Mouse (Mus musculus): ENCODE data around the gene 9930111J21Rik2. TPM values are rescaled to one million over a fixed set of nuclear protein-coding genes. Genes with fewer than 3 reads are reported as not detected.
"Not testable (repeated sequence)": the region's sequence is repeated elsewhere in the genome, so short reads cannot be mapped to it uniquely, and the experiment has no call there.

The 9930111J21Rik2 gene
- polyA plus RNA-seq, 1 experiment from 2014 or later = 0.45 TPM

DNA sequence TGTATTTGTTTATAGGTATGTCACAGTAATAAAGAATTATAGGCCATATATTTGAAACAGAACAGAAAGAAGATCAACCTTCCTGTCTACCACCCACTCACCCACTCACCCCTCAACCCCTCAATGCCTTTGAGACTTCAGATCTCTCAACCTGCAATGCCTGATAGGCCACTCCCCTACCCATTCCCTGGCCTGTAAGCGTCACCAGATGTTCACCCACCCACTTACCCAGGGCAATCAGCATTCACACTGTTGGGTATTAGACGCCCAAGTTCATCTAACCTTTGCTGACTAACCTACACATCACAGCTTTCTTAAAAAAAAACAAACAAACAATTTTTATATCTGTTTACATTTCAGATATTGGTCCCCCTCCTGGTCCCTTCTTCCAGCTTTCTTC lies 10.8 kb upstream of the 9930111J21Rik2 start:
- not testable (repeated sequence) for H3K36me3 ChIP-seq (ENCODE audit: control insufficient read depth, insufficient read depth, low read length); H3K4me2 ChIP-seq (ENCODE audit: low read length); H3K27ac ChIP-seq (ENCODE audit: low read depth); H3K9ac ChIP-seq (ENCODE audit: low read length); H3K4me3 ChIP-seq (ENCODE audit: low read depth, low read length); H3K27me3 ChIP-seq (replicated peaks; ENCODE audit: control insufficient read depth, insufficient read depth, low read length); ATAC-seq (replicated peaks; ENCODE audit: low FRiP score, low TSS enrichment, low read depth); H3K9me3 ChIP-seq (ENCODE audit: control insufficient read depth, low read length); DNase-seq (ENCODE audit: low spot score); H3K4me1 ChIP-seq (replicated peaks; ENCODE audit: control insufficient read depth, insufficient read depth, low read length)
- 65% methylated on average over 2 of the region's 2 CpGs for WGBS

DNA sequence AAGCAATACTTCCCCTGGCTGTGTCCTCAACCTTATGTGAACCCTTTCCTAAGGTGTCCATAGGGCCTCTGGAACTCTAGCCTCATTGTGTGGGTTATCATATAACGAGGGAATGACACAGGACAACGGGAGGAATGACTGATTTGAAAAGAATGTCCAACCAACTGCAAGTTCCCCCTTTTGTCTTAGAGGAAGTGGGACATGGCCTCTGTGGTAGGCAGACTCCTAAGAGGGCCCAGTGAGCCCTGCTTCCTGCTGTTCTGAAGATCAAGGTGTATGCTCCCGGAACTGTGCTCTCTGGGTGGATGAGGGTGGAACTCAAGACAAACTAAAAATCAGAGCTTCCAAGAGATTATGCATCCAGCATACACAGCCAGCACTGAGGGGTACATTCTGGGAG lies 9.0 kb upstream of the 9930111J21Rik2 start:
- not testable (repeated sequence) for H3K27me3 ChIP-seq (replicated peaks; ENCODE audit: control insufficient read depth, insufficient read depth, low read length); ATAC-seq (replicated peaks; ENCODE audit: low FRiP score, low TSS enrichment, low read depth); H3K4me3 ChIP-seq (ENCODE audit: low read depth, low read length); H3K27ac ChIP-seq (ENCODE audit: low read depth); DNase-seq (ENCODE audit: low spot score); H3K36me3 ChIP-seq (ENCODE audit: control insufficient read depth, insufficient read depth, low read length); H3K4me2 ChIP-seq (ENCODE audit: low read length); H3K4me1 ChIP-seq (replicated peaks; ENCODE audit: control insufficient read depth, insufficient read depth, low read length); H3K9ac ChIP-seq (ENCODE audit: low read length); H3K9me3 ChIP-seq (ENCODE audit: control insufficient read depth, low read length)
- WGBS = 66% methylated on average over 2 of the region's 3 CpGs

DNA sequence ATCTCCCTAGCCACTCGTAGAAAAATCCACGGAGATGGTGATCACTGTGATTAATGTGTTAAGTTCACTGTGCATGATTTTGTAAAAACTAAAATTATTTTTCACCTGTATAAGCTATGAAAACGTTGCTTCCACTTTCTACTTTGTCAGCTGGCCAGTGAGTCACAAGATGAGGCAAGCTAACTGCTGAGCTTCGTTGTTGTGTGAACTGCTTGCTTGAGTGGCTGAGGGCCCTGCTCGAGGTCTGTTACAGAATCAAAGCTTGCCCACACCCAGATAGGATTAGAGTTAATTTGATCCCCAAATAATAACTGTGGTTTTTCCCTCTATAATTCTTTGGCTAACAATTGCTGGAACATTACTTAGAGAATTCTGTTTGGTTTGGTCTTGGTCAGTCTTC lies 852 bp upstream of the 9930111J21Rik2 start:
- H3K4me2 ChIP-seq (ENCODE audit: low read length); H3K4me3 ChIP-seq (ENCODE audit: low read depth, low read length); H3K9me3 ChIP-seq (ENCODE audit: control insufficient read depth, low read length); H3K27me3 ChIP-seq (replicated peaks; ENCODE audit: control insufficient read depth, insufficient read depth, low read length); H3K27ac ChIP-seq (ENCODE audit: low read depth); H3K9ac ChIP-seq (ENCODE audit: low read length); H3K4me1 ChIP-seq (replicated peaks; ENCODE audit: control insufficient read depth, insufficient read depth, low read length); ATAC-seq (replicated peaks; ENCODE audit: low FRiP score, low TSS enrichment, low read depth); H3K36me3 ChIP-seq (ENCODE audit: control insufficient read depth, insufficient read depth, low read length); DNase-seq (ENCODE audit: low spot score): not testable (repeated sequence)
- no CpG with 5 or more reads among the region's 5 CpGs for WGBS

DNA sequence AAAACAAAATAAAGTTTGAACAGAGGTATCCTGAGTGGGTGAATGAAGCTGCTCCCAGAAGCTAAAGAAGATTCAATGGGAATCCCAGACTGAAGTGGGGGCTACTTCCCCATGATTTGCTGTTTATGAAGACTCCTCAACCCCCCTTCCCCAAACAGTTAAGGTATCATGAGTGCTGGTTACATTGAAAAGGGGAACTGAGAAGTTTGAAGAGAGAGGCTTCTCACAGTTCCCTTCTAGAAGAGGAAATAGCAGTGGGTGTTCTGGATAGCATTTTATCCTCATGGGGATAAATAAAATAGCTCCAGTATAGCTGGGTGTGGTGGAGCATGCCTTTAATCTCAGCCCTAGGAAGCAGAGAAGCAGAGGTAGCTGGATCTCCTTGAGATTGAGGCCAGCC lies 978 bp downstream of the 9930111J21Rik2 start:
- not testable (repeated sequence) for H3K4me1 ChIP-seq (replicated peaks; ENCODE audit: control insufficient read depth, insufficient read depth, low read length); H3K4me3 ChIP-seq (ENCODE audit: low read depth, low read length); ATAC-seq (replicated peaks; ENCODE audit: low FRiP score, low TSS enrichment, low read depth); H3K27ac ChIP-seq (ENCODE audit: low read depth); H3K9me3 ChIP-seq (ENCODE audit: control insufficient read depth, low read length); H3K4me2 ChIP-seq (ENCODE audit: low read length); H3K27me3 ChIP-seq (replicated peaks; ENCODE audit: control insufficient read depth, insufficient read depth, low read length); H3K36me3 ChIP-seq (ENCODE audit: control insufficient read depth, insufficient read depth, low read length); H3K9ac ChIP-seq (ENCODE audit: low read length); DNase-seq (ENCODE audit: low spot score)

DNA sequence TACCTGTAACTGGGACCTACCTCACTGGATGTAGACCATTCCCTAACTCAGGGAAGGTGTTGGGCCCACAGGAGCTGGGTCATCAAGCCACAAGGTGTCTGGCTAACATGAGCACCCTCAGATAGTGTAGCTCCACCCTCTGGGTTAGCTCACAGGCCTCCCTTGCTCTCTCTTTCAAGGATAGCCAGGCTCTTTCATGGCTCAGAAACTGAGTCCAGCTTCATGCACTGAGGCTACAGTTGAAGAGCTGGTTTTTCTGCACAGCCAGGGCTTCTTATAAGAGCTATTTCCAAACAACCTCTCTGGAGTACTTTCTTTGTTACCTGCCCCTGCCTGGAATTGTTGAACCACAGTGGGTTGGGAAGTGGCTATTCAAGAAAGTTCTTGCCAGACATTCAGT lies 39.0 kb downstream of the 9930111J21Rik2 start:
- H3K27ac ChIP-seq (ENCODE audit: low read depth); ATAC-seq (replicated peaks; ENCODE audit: low FRiP score, low TSS enrichment, low read depth); H3K4me3 ChIP-seq (ENCODE audit: low read depth, low read length): not testable (repeated sequence)

DNA sequence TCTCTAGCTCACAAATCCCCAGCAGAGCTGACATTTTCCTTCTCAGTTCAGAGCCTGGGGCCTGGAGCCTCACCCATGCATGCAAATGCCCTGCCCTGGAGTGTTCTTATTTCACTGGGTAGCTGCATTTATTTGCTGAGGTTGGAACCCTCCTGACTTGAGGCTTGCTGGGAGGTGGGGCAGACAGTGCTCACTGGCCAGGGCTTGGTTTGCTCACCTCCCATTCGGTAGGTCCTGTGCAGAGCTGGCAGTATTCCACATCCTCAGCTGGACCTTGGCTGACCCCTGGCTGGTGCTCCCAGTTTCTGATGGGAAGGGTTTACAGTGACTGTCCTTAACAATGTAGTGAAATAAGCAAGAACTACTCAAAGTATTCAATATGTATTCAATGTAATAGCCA lies 44.3 kb downstream of the 9930111J21Rik2 start:
- not testable (repeated sequence) for H3K36me3 ChIP-seq (ENCODE audit: control insufficient read depth, insufficient read depth, low read length); H3K27ac ChIP-seq (ENCODE audit: low read depth); H3K9me3 ChIP-seq (ENCODE audit: control insufficient read depth, low read length); H3K4me1 ChIP-seq (replicated peaks; ENCODE audit: control insufficient read depth, insufficient read depth, low read length); H3K4me3 ChIP-seq (ENCODE audit: low read depth, low read length); H3K9ac ChIP-seq (ENCODE audit: low read length); H3K27me3 ChIP-seq (replicated peaks; ENCODE audit: control insufficient read depth, insufficient read depth, low read length); H3K4me2 ChIP-seq (ENCODE audit: low read length); ATAC-seq (replicated peaks; ENCODE audit: low FRiP score, low TSS enrichment, low read depth); DNase-seq (ENCODE audit: low spot score)
- WGBS = 0% methylated on average over 1 of the region's 1 CpGs

More for the DNA sequence above, 39.0 kb downstream of the 9930111J21Rik2 start:
- H3K9me3 ChIP-seq (ENCODE audit: control insufficient read depth, low read length); H3K9ac ChIP-seq (ENCODE audit: low read length); H3K4me2 ChIP-seq (ENCODE audit: low read length); H3K27me3 ChIP-seq (replicated peaks; ENCODE audit: control insufficient read depth, insufficient read depth, low read length); DNase-seq (ENCODE audit: low spot score); H3K4me1 ChIP-seq (replicated peaks; ENCODE audit: control insufficient read depth, insufficient read depth, low read length); H3K36me3 ChIP-seq (ENCODE audit: control insufficient read depth, insufficient read depth, low read length): not testable (repeated sequence)

DNA sequence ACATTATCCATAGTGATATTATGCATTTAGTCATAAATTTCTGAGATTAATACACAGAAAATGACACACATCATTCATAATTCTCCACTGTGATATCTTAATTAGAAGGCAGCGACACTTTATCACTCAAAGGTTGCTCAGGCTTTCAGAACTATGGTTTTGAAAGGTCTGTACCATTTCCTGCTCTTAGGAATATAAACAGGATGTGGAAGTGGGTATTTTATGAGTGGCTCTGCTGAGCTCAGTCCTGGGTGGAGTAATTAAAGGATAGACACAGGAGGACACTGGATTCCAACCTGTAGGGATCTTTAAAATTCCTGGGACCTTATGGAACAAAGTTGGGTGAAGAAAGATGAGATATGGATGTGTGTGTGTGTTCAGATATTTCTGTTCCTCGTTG lies 44.7 kb downstream of the 9930111J21Rik2 start:
- not testable (repeated sequence) for H3K27me3 ChIP-seq (replicated peaks; ENCODE audit: control insufficient read depth, insufficient read depth, low read length); H3K9me3 ChIP-seq (ENCODE audit: control insufficient read depth, low read length); H3K36me3 ChIP-seq (ENCODE audit: control insufficient read depth, insufficient read depth, low read length); H3K4me3 ChIP-seq (ENCODE audit: low read depth, low read length); H3K4me1 ChIP-seq (replicated peaks; ENCODE audit: control insufficient read depth, insufficient read depth, low read length); H3K9ac ChIP-seq (ENCODE audit: low read length); DNase-seq (ENCODE audit: low spot score); ATAC-seq (replicated peaks; ENCODE audit: low FRiP score, low TSS enrichment, low read depth); H3K27ac ChIP-seq (ENCODE audit: low read depth); H3K4me2 ChIP-seq (ENCODE audit: low read length)
- 42% methylated on average over 2 of the region's 2 CpGs for WGBS

DNA sequence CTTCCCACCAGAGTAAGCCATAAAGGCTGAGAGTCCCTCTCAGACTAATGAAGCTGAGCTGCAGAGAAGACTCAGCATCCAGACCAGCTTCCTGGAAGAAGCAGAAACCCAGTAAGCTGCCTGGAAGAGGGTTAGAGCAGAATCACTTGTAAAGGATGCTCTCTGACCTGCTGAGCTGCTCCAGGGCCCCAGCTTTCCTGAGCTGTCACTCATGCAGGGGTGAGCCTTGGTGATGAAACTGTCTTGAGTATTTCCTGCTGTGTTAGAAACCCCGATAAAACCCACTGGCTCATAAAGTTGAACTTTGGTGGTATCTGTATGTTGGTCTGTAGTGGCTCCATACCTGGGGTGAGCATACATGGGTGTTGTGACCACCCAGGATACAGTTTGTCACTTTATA lies 50.6 kb downstream of the 9930111J21Rik2 start:
- not testable (repeated sequence) for H3K9ac ChIP-seq (ENCODE audit: low read length); H3K36me3 ChIP-seq (ENCODE audit: control insufficient read depth, insufficient read depth, low read length); H3K27me3 ChIP-seq (replicated peaks; ENCODE audit: control insufficient read depth, insufficient read depth, low read length); H3K27ac ChIP-seq (ENCODE audit: low read depth); H3K4me1 ChIP-seq (replicated peaks; ENCODE audit: control insufficient read depth, insufficient read depth, low read length); H3K4me3 ChIP-seq (ENCODE audit: low read depth, low read length); ATAC-seq (replicated peaks; ENCODE audit: low FRiP score, low TSS enrichment, low read depth); DNase-seq (ENCODE audit: low spot score); H3K4me2 ChIP-seq (ENCODE audit: low read length); H3K9me3 ChIP-seq (ENCODE audit: control insufficient read depth, low read length)
- WGBS = 79% methylated on average over 1 of the region's 1 CpGs

DNA sequence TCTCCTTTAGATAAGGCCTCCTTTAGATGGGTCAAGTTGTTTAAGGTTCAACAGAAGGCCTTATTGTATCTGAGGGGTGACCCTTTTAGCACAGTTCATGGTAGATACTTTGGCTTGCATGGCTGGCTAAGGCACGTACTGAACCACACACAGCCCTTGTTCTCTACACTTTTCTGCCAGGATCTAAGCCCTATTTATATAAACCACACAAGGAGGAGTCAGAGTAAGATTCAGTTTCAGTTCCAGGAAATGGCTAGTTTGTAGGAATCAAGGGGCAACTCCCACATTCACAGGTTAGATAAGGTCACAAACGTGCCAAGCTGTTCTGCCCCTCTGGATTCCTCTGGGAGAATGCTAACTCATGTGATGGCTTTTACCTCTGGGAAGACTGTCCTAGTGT lies 57.0 kb downstream of the 9930111J21Rik2 start, which contains the start of gene Tgtp1:
Tgtp1 (minus strand) TSS at position 155 of the 400 bp plus-strand sequence.
- WGBS = 27% methylated on average over 2 of the region's 2 CpGs
- not testable (repeated sequence) for H3K4me2 ChIP-seq (ENCODE audit: low read length); DNase-seq (ENCODE audit: low spot score); H3K27me3 ChIP-seq (replicated peaks; ENCODE audit: control insufficient read depth, insufficient read depth, low read length); H3K9ac ChIP-seq (ENCODE audit: low read length); ATAC-seq (replicated peaks; ENCODE audit: low FRiP score, low TSS enrichment, low read depth); H3K9me3 ChIP-seq (ENCODE audit: control insufficient read depth, low read length); H3K4me3 ChIP-seq (ENCODE audit: low read depth, low read length); H3K36me3 ChIP-seq (ENCODE audit: control insufficient read depth, insufficient read depth, low read length); H3K27ac ChIP-seq (ENCODE audit: low read depth); H3K4me1 ChIP-seq (replicated peaks; ENCODE audit: control insufficient read depth, insufficient read depth, low read length)
